In genomic region chr11:120248899-120249298, GRCm38 (mm10) we compare ENCODE assay signal across 17 mouse cellular contexts. TPM values are rescaled to one million over a fixed set of nuclear protein-coding genes. Genes with fewer than 3 reads are reported as not detected.
DNase-seq lines count a peak whose midpoint lies in the region; ATAC-seq and TF ChIP-seq lines count a peak whose summit lies in the region.
"Had no signal": no experiment of that assay in that cellular context is flagged by ENCODE, and none has a peak within 500 bp of the region (broad histone marks: within the 10 kb centered on the region; RNA-seq: fewer than 3 reads in every experiment).

No protein-coding gene starts in this region.

- no peaks in the 10 kb centered on the region; the same call in 1 of the 2 replicates for H3K36me3 ChIP-seq in heart, embryonic 10.5 days
- no peaks in the 10 kb centered on the region for H3K36me3 ChIP-seq in heart, adult 2 months (ENCODE audit: control insufficient read depth, insufficient read depth, low read length)
- H3K36me3 ChIP-seq in intestine, embryonic 16.5 days (ENCODE audit: control insufficient read depth, insufficient read depth, low read length), result no peaks in the 10 kb centered on the region
- no peaks in the 10 kb centered on the region for H3K36me3 ChIP-seq in intestine, embryonic 15.5 days
- peaks cover 64% of the 10 kb centered on the region for H3K36me3 ChIP-seq in midbrain, embryonic 10.5 days
- no peaks in the 10 kb centered on the region for H3K36me3 ChIP-seq in midbrain, embryonic 15.5 days (replicated peaks)
- no peaks in the 10 kb centered on the region for H3K36me3 ChIP-seq in neural tube, embryonic 15.5 days
- H3K36me3 ChIP-seq: limb, embryonic 13.5 days; liver, embryonic 15.5 days had no signal

- no peaks in the 10 kb centered on the region for H3K9me3 ChIP-seq in heart, embryonic 10.5 days
- no peaks in the 10 kb centered on the region for H3K9me3 ChIP-seq in intestine, embryonic 16.5 days (ENCODE audit: control insufficient read depth, low read length)
- H3K9me3 ChIP-seq in intestine, embryonic 15.5 days, result no peaks in the 10 kb centered on the region
- no peaks in the 10 kb centered on the region for H3K9me3 ChIP-seq in midbrain, embryonic 10.5 days (replicated peaks)
- no peaks in the 10 kb centered on the region for H3K9me3 ChIP-seq in midbrain, embryonic 15.5 days
- no peaks in the 10 kb centered on the region for H3K9me3 ChIP-seq in neural tube, embryonic 15.5 days (replicated peaks)
- H3K9me3 ChIP-seq: hindbrain, embryonic 12.5 days; limb, embryonic 13.5 days; liver, embryonic 15.5 days had no signal

- TF ChIP-seq CTCF in heart, adult 2 months (IDR thresholded peaks at IDR 0.05), result no peak

- H3K4me1 ChIP-seq in heart, embryonic 10.5 days, result peaks cover 95% of the 10 kb centered on the region
- peaks cover 44% of the 10 kb centered on the region for H3K4me1 ChIP-seq in heart, adult 2 months (ENCODE audit: control insufficient read depth, insufficient read depth, low read length)
- H3K4me1 ChIP-seq in intestine, embryonic 16.5 days (ENCODE audit: control insufficient read depth, insufficient read depth, low read length), result peaks cover 53% of the 10 kb centered on the region
- peaks cover 62% of the 10 kb centered on the region for H3K4me1 ChIP-seq in intestine, embryonic 15.5 days (replicated peaks)
- peaks cover 97% of the 10 kb centered on the region for H3K4me1 ChIP-seq in midbrain, embryonic 10.5 days
- H3K4me1 ChIP-seq in midbrain, embryonic 15.5 days, result peaks cover 64% of the 10 kb centered on the region
- H3K4me1 ChIP-seq in neural tube, embryonic 15.5 days, result peaks cover 77% of the 10 kb centered on the region

- no peak for DNase-seq in heart, embryonic 10.5 days (ENCODE audit: low spot score)
- DNase-seq in heart, adult 2 months, result no peak
- DNase-seq in midbrain, embryonic 10.5 days (ENCODE audit: low spot score), result no peak
- DNase-seq: adrenal gland, adult 2 months; gastrocnemius, postnatal 25 days; kidney, adult 18-20 months; right cerebral cortex, postnatal 14 days; thymus, postnatal 4 days had no signal

- no peak for ATAC-seq in intestine, embryonic 16.5 days
- ATAC-seq in intestine, embryonic 15.5 days, result no peak
- no peak for ATAC-seq in midbrain, embryonic 15.5 days (replicated peaks)
- no peak for ATAC-seq in neural tube, embryonic 15.5 days (ENCODE audit: low FRiP score)

- H3K27me3 ChIP-seq in heart, embryonic 10.5 days (ENCODE audit: insufficient read depth, poor library complexity, severe bottlenecking), result no peaks in the 10 kb centered on the region
- no peaks in the 10 kb centered on the region for H3K27me3 ChIP-seq in heart, adult 2 months (ENCODE audit: control insufficient read depth, insufficient read depth, low read length)
- H3K27me3 ChIP-seq in intestine, embryonic 16.5 days (replicated peaks; ENCODE audit: control insufficient read depth, insufficient read depth, low read length), result no peaks in the 10 kb centered on the region
- H3K27me3 ChIP-seq in intestine, embryonic 15.5 days (replicated peaks), result no peaks in the 10 kb centered on the region
- no peaks in the 10 kb centered on the region for H3K27me3 ChIP-seq in midbrain, embryonic 10.5 days (ENCODE audit: low read depth, poor library complexity, severe bottlenecking)
- H3K27me3 ChIP-seq in midbrain, embryonic 15.5 days (replicated peaks), result no peaks in the 10 kb centered on the region
- H3K27me3 ChIP-seq in neural tube, embryonic 15.5 days (replicated peaks), result no peaks in the 10 kb centered on the region
- H3K27me3 ChIP-seq: hindbrain, embryonic 12.5 days; limb, embryonic 13.5 days had no signal

- peaks cover 2% of the 10 kb centered on the region; the same call in 1 of the 2 replicates for H3K79me2 ChIP-seq in heart, adult 2 months (replicated peaks; ENCODE audit: control insufficient read depth, insufficient read depth, low read length)

- no peak for TF ChIP-seq EP300 in heart, adult 2 months (IDR thresholded peaks at IDR 0.05; ENCODE audit: insufficient read depth, low read depth, low read length)

- no peak for TF ChIP-seq POLR2A in heart, adult 2 months (IDR thresholded peaks at IDR 0.05; ENCODE audit: insufficient read depth, low read depth, low read length)

- H3K27ac ChIP-seq in heart, embryonic 10.5 days, result peak overlapping the region; percentile 39
- no peak overlapping the region for H3K27ac ChIP-seq in heart, adult 2 months
- H3K27ac ChIP-seq in intestine, embryonic 16.5 days (ENCODE audit: low read length), result 0 out of 2 replicates have a peak overlapping the region, but pooled peaks have one; percentile 16
- H3K27ac ChIP-seq in intestine, embryonic 15.5 days, result no peak overlapping the region
- peak overlapping the region; percentile 24 for H3K27ac ChIP-seq in midbrain, embryonic 10.5 days (replicated peaks)
- H3K27ac ChIP-seq in midbrain, embryonic 15.5 days, result no peak overlapping the region
- no peak overlapping the region for H3K27ac ChIP-seq in neural tube, embryonic 15.5 days (replicated peaks)
- H3K27ac ChIP-seq: layer of hippocampus, adult 2 months; left cerebral cortex, adult 2 months had no signal

- intact Hi-C loops in heart, adult 2 months (cut with DNase I), result no loop called here

- H3K4me3 ChIP-seq in heart, embryonic 10.5 days, result no peak overlapping the region
- H3K4me3 ChIP-seq in heart, adult 2 months, result no peak overlapping the region
- H3K4me3 ChIP-seq in intestine, embryonic 16.5 days (ENCODE audit: low read length), result no peak overlapping the region
- H3K4me3 ChIP-seq in intestine, embryonic 15.5 days (replicated peaks), result no peak overlapping the region
- no peak overlapping the region for H3K4me3 ChIP-seq in midbrain, embryonic 10.5 days
- no peak overlapping the region for H3K4me3 ChIP-seq in midbrain, embryonic 15.5 days
- no peak overlapping the region for H3K4me3 ChIP-seq in neural tube, embryonic 15.5 days (replicated peaks)
- H3K4me3 ChIP-seq: hindbrain, embryonic 12.5 days; layer of hippocampus, adult 2 months; left cerebral cortex, adult 2 months; limb, embryonic 13.5 days; liver, embryonic 15.5 days had no signal

- H3K4me2 ChIP-seq in intestine, embryonic 16.5 days (ENCODE audit: low read depth, low read length), result no peak overlapping the region
- no peak overlapping the region for H3K4me2 ChIP-seq in intestine, embryonic 15.5 days (replicated peaks)
- H3K4me2 ChIP-seq in midbrain, embryonic 15.5 days, result no peak overlapping the region
- H3K4me2 ChIP-seq in neural tube, embryonic 15.5 days, result no peak overlapping the region
- H3K4me2 ChIP-seq: hindbrain, embryonic 12.5 days; limb, embryonic 13.5 days; liver, embryonic 15.5 days had no signal

- H3K9ac ChIP-seq in heart, adult 2 months (ENCODE audit: low read depth, low read length), result no peak overlapping the region
- H3K9ac ChIP-seq in intestine, embryonic 16.5 days (ENCODE audit: low read depth, low read length), result no peak overlapping the region
- H3K9ac ChIP-seq in intestine, embryonic 15.5 days, result no peak overlapping the region
- no peak overlapping the region for H3K9ac ChIP-seq in midbrain, embryonic 15.5 days
- no peak overlapping the region for H3K9ac ChIP-seq in neural tube, embryonic 15.5 days (replicated peaks)
- H3K9ac ChIP-seq: hindbrain, embryonic 12.5 days; liver, embryonic 15.5 days had no signal

- 81% methylated on average over 6 of the region's 6 CpGs for WGBS in heart, embryonic 10.5 days
- 60% methylated on average over 6 of the region's 6 CpGs for WGBS in heart, adult 2 months
- WGBS in intestine, embryonic 16.5 days, result 77% methylated on average over 6 of the region's 6 CpGs
- 85% methylated on average over 6 of the region's 6 CpGs for WGBS in intestine, embryonic 15.5 days
- WGBS in midbrain, embryonic 10.5 days, result 90% methylated on average over 6 of the region's 6 CpGs
- WGBS in midbrain, embryonic 15.5 days, result 81% methylated on average over 6 of the region's 6 CpGs
- WGBS in neural tube, embryonic 15.5 days, result 79% methylated on average over 6 of the region's 6 CpGs

RNA-seq across cellular contexts. Expression of gene Bahcc1, which starts 16.2 kb away (rescaled TPM):
- polyA plus RNA-seq in heart, embryonic 10.5 days (2016; fragmentation: Nextera tagmentation; extraction: Ambion mirVana), result 7.7 and 12.9 TPM in 2 replicates
- total RNA-seq in heart, adult 2 months (2021), result 1 to 10 TPM; 5.4 to 9.7 TPM
- 5.9 and 6.4 TPM in 2 replicates for polyA plus RNA-seq in heart, adult 2 months (2012; rRNA removed)
- 4.9 and 5.7 TPM in 2 replicates for polyA plus RNA-seq in intestine, embryonic 16.5 days (2015; fragmentation: Nextera tagmentation; extraction: Ambion mirVana)
- 5.8 and 7.1 TPM in 2 replicates for polyA plus RNA-seq in intestine, embryonic 15.5 days (2015; fragmentation: Nextera tagmentation; extraction: Ambion mirVana)
- 14.3 and 16.6 TPM in 2 replicates for polyA plus RNA-seq in midbrain, embryonic 10.5 days (2016; fragmentation: Nextera tagmentation; extraction: Ambion mirVana)
- polyA plus RNA-seq in midbrain, embryonic 15.5 days (2015; fragmentation: Nextera tagmentation; extraction: Ambion mirVana), result 16.2 and 16.7 TPM in 2 replicates
- polyA plus RNA-seq in neural tube, embryonic 15.5 days (2015; fragmentation: Nextera tagmentation; extraction: Ambion mirVana), result 8.7 and 10.4 TPM in 2 replicates

Comparison
In these comparisons a context has a peak if more than half of its experiments do, and no peak if none do; other contexts are left out.
1. H3K27ac ChIP-seq: peak in heart, embryonic 10.5 days (single experiment), intestine, embryonic 16.5 days (single experiment) and midbrain, embryonic 10.5 days (single experiment); none in heart, adult 2 months (single experiment), intestine, embryonic 15.5 days (single experiment), midbrain, embryonic 15.5 days (single experiment) and neural tube, embryonic 15.5 days (single experiment).